Mouse (Mus musculus) heart, adult 11 months (tissue): ENCODE measurements at regions not wholly inside any gene's neighbourhood (a gene's known extent, or its start where the extent isn't known, plus 50 kb on each side); places are given as distances from the start of the nearest gene placed in this dataset.

Experiments
- DNase-seq: peaks from one replicate; pipeline ENCODE4 v3.0.0; 2022

GRCm38 (mm10) chr5:100244811-100245210 is 85.2 kb upstream of the Tmem150c start:
- peak; percentile 3 for DNase-seq

GRCm38 (mm10) chr5:100240876-100241275 is 81.3 kb upstream of the Tmem150c start:
- DNase-seq, result peak; percentile 55

GRCm38 (mm10) chr5:100239632-100240031 is 80.0 kb upstream of the Tmem150c start:
- DNase-seq, result no peak

- DNase-seq, result peak; percentile 50
Observed at GRCm38 (mm10) chr5:100238287-100239036, 78.9 kb upstream of the Tmem150c start.

GRCm38 (mm10) chr5:100237674-100238278 is 78.2 kb upstream of the Tmem150c start:
- peak; percentile 86 for DNase-seq

GRCm38 (mm10) chr5:100236277-100236676 is 76.7 kb upstream of the Tmem150c start:
- DNase-seq, result peak; percentile 64

- DNase-seq, result peak; percentile 53
Observed at GRCm38 (mm10) chr5:100232076-100232475, 72.5 kb upstream of the Tmem150c start.

GRCm38 (mm10) chr5:100231574-100231973 is 72.0 kb upstream of the Tmem150c start:
- peak; percentile 59 for DNase-seq

- peak; percentile 75 for DNase-seq
Observed at GRCm38 (mm10) chr5:100230038-100230437, 70.4 kb upstream of the Tmem150c start.

GRCm38 (mm10) chr5:100227888-100228287 is 68.3 kb upstream of the Tmem150c start:
- peak; percentile 66 for DNase-seq

- DNase-seq, result peak; percentile 73
Observed at GRCm38 (mm10) chr5:100226571-100227235, 67.1 kb upstream of the Tmem150c start.

- peak; percentile 10 for DNase-seq
Observed at GRCm38 (mm10) chr5:100225491-100225890, 65.9 kb upstream of the Tmem150c start.

- peak; percentile 56 for DNase-seq
Observed at GRCm38 (mm10) chr5:100224773-100225363, 65.3 kb upstream of the Tmem150c start.

GRCm38 (mm10) chr5:100221005-100221583 is 61.5 kb upstream of the Tmem150c start:
- DNase-seq, result peak; percentile 92

GRCm38 (mm10) chr5:100220320-100220719 is 60.7 kb upstream of the Tmem150c start:
- peak; percentile 85 for DNase-seq

- peak; percentile 60 for DNase-seq
Observed at GRCm38 (mm10) chr5:100218256-100218851, 58.7 kb upstream of the Tmem150c start.

GRCm38 (mm10) chr5:100217178-100218035 is 57.8 kb upstream of the Tmem150c start:
- peak; percentile 88 for DNase-seq

- DNase-seq, result peak; percentile 41
Observed at GRCm38 (mm10) chr5:100213901-100214300, 54.3 kb upstream of the Tmem150c start.

- DNase-seq, result peak; percentile 43
Observed at GRCm38 (mm10) chr5:100210708-100211107, 51.1 kb upstream of the Tmem150c start.
